Mouse (Mus musculus) hindbrain, embryonic 10.5 days (tissue): Measurements from ENCODE around the gene Pcsk2. TPM values are rescaled to one million over a fixed set of nuclear protein-coding genes. Genes with fewer than 3 reads are reported as not detected.

Experiments
- DNase-seq: peaks from one replicate; pipeline ENCODE4 v3.0.0-alpha.2; 2017; ENCODE audit warnings: low spot score
- H3K27ac ChIP-seq: fragments of 300-500 bp; sonication (generic); 2 replicates; pipeline ENCODE4 v1.5.1; 2016; ENCODE audit warnings: mild to moderate bottlenecking, moderate library complexity
- H3K27me3 ChIP-seq: fragments of 300-500 bp; sonication (generic); 2 replicates; pipeline ENCODE4 v1.6.1; 2016; ENCODE audit warnings: mild to moderate bottlenecking; ENCODE audit not compliant: poor library complexity, insufficient read depth, severe bottlenecking
- H3K36me3 ChIP-seq: fragments of 300-500 bp; sonication (generic); 2 replicates; pipeline ENCODE4 v1.6.1; 2016; ENCODE audit warnings: mild to moderate bottlenecking, moderate library complexity
- H3K4me1 ChIP-seq: fragments of 300-500 bp; sonication (generic); replicated peaks from 2 replicates; pipeline ENCODE4 v1.6.1; 2016; ENCODE audit warnings: mild to moderate bottlenecking
- H3K4me3 ChIP-seq: fragments of 300-500 bp; sonication (generic); 2 replicates; pipeline ENCODE4 v1.5.1; 2016; ENCODE audit warnings: mild to moderate bottlenecking, moderate library complexity
- H3K9me3 ChIP-seq: fragments of 300-500 bp; sonication (generic); 2 replicates; pipeline ENCODE4 v1.6.1; 2016; ENCODE audit warnings: mild to moderate bottlenecking, moderate library complexity
- WGBS: fragments of 180-500 bp; shearing (Covaris S2); methylation state at CpG from one replicate; pipeline ENCODE4 v1.1.7; 2016; 5-methylcytosine and 5-hydroxymethylcytosine counted together
- polyA plus RNA-seq: library from polyadenylated mRNA; unstranded; fragments of >200 nt; fragmentation: Nextera tagmentation; extraction: Ambion mirVana; gene quantifications from 2 replicates; pipeline ENCODE4 v1.2.1, GENCODE M21; 2016

Gene Pcsk2
- polyA plus RNA-seq, 1 experiment from 2014 or later, result 2.4 TPM

DNA sequence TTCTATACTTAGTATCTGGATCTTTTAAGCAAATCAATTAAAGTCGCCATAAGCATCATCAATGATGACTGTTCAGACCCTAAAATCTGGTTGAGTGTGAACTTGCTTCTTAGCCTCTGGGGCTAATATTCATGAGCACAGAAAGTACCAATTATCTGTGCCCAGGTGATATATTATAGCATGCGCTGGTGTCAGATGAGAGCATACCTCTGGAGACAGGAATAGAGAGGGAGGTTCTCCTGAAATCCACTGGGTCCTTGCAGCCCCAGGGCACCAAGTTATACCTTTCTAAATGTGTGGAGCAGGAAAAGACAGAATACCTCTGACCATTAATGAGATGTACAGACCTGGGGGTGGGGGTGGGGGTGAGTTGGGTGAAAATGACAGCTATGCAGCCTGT, 234.4 kb downstream of the Pcsk2 start:
- no peak for DNase-seq
- Histone ChIP-seq H3K9me3 (no peaks in the 10 kb centered on the region), H3K36me3 (no peaks in the 10 kb centered on the region), H3K4me1 (no peaks in the 10 kb centered on the region), H3K27ac (no peak overlapping the region), H3K4me3 (no peak overlapping the region), H3K27me3 (no peaks in the 10 kb centered on the region)
- 82% methylated on average over 2 of the region's 2 CpGs for WGBS

DNA sequence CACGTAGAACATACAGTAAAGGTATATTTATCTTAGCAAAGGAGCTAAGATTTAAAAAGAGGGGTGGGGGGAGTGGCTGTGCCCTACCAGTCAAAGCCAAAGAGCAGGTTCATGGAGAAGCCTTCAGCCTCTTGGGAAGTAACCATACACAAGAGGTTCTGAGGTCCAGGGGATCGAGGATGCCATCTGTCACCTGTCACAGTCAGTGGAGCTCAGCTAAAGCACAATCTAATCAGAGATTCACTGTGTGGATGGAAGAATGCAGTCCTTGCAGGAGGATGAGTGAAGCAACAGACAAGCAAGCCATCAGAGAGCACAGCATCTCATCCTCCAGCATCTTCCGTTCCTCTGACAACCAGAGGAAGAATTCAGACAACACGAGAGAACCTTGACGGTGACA, 244.0 kb downstream of the Pcsk2 start:
- H3K36me3 ChIP-seq, result no peaks in the 10 kb centered on the region
- no peak overlapping the region for H3K27ac ChIP-seq
- no peaks in the 10 kb centered on the region for H3K4me1 ChIP-seq
- H3K9me3 ChIP-seq, result no peaks in the 10 kb centered on the region
- DNase-seq, result no peak
- no peaks in the 10 kb centered on the region for H3K27me3 ChIP-seq
- H3K4me3 ChIP-seq, result no peak overlapping the region
- 83% methylated on average over 5 of the region's 5 CpGs for WGBS

DNA sequence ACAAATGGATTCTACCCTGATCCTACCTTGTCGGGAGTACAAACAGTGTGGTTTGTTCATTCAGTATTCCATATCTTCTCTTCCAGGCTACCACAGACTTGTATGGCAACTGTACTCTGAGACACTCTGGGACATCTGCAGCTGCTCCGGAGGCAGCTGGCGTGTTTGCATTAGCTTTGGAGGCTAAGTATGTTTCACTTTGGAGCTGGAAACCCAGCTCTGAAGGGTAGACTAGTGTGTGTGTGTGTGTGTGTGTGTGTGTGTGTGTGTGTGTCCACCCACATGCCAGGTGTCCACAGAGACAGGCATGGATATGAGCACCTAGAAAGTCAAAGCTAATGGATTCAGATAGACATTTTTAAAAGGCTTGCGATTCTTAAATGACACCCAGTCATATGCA, 249.9 kb downstream of the Pcsk2 start:
- Histone ChIP-seq H3K4me3 (no peak overlapping the region), H3K36me3 (no peaks in the 10 kb centered on the region), H3K27me3 (no peaks in the 10 kb centered on the region), H3K27ac (no peak overlapping the region), H3K4me1 (no peaks in the 10 kb centered on the region), H3K9me3 (no peaks in the 10 kb centered on the region)
- 89% methylated on average over 4 of the region's 4 CpGs for WGBS
- DNase-seq, result no peak

DNA sequence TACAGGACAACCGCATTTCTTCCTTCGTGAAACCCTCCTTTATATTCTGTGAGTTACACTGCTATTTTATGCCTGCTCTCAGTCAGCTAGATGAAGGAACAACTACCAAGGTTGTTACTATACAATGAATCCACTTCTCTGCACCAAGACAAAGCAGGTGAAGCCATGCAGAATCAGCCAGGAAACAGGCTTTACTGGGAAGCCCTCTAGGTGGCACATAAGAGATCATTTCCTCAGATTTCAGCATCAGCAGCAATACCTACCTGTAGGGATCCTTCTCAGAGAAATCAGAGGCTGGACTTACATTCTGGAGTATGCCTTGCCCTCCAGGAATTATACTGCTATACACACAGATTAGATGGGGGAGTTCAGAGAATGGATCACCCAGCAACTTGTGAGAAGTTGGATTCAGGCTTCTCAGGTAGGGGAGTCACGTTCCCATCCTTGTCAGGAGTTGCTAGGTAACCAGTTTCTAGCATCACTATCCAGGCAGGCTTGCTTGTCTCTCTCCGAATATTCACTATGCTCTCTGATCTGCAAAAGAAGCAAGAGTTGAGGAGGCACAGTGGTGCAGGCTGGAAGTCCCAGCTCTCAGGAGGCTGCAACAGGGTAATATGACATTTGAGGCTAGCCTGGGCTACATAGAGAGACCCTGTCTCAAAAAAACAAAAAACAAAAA, 250.5 kb downstream of the Pcsk2 start:
- no peaks in the 10 kb centered on the region for H3K4me1 ChIP-seq
- WGBS, result 76% methylated on average over 4 of the region's 4 CpGs
- DNase-seq, result no peak
- H3K27ac ChIP-seq, result no peak overlapping the region
- H3K36me3 ChIP-seq, result no peaks in the 10 kb centered on the region
- H3K9me3 ChIP-seq, result no peaks in the 10 kb centered on the region
- no peak overlapping the region for H3K4me3 ChIP-seq
- H3K27me3 ChIP-seq, result no peaks in the 10 kb centered on the region

DNA sequence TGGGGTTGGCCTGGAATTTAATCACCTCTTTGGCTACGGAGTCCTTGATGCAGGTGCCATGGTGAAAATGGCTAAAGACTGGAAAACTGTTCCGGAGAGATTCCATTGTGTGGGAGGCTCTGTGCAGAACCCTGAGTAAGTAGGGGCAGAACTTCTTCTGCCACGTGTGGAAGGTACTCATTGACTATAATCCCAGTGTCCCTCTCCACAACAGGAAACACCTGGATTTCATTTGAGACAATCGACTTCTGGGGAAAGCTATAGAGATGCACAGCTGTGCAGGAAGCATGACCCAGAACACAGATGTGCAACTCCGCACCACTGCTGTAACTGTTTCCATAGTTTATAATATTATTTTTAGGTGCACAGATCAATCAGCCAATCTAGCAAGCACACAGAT, 255.1 kb downstream of the Pcsk2 start:
- Histone ChIP-seq H3K36me3 (no peaks in the 10 kb centered on the region), H3K27ac (no peak overlapping the region), H3K27me3 (no peaks in the 10 kb centered on the region), H3K4me3 (no peak overlapping the region), H3K9me3 (peaks cover 4% of the 10 kb centered on the region; the same call in 1 of the 2 replicates), H3K4me1 (peaks cover under 1% of the 10 kb centered on the region; the same call in 1 of the 2 replicates)
- WGBS, result 79% methylated on average over 5 of the region's 5 CpGs
- no peak for DNase-seq

DNA sequence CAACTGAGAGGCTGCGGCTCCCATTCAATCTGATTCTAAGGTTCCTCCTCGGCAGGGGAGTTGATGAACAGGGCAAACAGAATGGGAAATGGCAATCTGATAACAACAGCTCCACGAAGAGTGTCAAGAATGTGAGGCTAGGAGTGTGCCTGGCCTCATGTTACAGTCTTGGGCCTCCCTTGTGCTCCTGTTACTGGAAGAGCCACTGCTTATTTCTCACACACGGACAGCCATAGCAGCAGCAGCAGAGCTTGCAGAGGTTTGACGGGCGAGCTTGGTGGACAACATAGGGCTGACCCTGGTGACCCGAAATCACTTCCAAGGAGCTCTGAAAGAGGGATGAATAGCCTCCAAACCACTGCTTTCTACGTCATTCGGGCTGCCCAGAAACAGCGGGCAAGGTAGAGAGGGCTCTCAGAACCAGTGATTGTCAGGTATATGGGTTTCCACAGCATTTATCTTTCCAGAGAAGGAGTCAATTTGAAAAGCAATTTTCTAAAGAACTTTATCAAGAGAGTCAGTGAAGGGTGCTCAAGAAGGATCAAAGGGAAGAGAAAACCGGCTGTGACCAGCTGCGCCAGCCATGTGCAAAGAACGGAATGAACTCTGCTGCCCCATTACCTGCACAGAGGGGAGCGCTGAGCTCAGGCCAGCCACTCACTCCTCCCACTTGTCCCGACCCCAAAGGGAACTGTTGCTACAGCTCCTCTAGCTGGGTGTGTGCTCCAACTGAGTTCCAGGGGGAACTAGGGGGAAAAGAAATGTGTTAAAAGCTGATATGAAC, 260.4 kb downstream of the Pcsk2 start:
- 63% methylated on average over 15 of the region's 15 CpGs for WGBS
- no peaks in the 10 kb centered on the region for H3K27me3 ChIP-seq
- no peak overlapping the region for H3K4me3 ChIP-seq
- peaks cover 10% of the 10 kb centered on the region; the same call in 1 of the 2 replicates for H3K4me1 ChIP-seq
- peaks cover 4% of the 10 kb centered on the region; the same call in 1 of the 2 replicates for H3K9me3 ChIP-seq
- H3K27ac ChIP-seq, result no peak overlapping the region
- no peaks in the 10 kb centered on the region for H3K36me3 ChIP-seq
- DNase-seq, result no peak

DNA sequence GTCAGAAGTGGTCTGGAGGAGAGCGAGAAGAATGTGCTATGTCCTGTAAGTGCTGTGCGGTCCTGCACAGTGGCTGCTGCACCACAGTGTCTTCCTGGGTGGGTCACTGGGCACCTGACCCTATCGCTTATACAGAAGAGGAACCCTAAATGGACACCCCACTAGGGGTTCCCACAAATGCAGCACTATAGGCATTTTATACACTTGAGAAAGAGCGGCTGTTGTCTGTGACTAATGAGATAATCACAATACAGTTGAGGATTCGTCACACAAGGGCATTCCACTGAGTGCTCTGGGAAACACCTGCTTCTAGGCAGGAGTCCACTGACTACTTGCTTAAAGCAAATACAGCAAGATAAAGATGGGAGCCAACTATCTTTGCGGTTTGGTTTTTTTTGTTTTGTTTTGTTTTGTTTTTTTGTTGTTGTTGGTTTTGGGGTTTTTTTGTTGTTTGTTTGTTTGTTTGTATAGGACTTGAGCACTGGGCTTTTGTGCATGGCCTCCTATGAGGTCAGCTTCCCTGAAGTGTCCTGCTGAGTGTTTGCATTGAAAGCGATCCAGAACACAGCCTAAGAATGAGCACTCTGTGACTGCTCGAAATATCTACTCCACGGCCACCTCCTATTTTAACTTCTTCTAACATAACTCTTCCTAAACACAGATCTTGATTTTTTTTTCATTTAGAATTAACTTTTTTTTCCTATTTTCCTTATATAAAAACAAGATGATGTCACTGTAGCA, 261.1 kb downstream of the Pcsk2 start:
- Histone ChIP-seq H3K36me3 (no peaks in the 10 kb centered on the region), H3K27ac (no peak overlapping the region), H3K4me3 (no peak overlapping the region), H3K9me3 (peaks cover 4% of the 10 kb centered on the region; the same call in 1 of the 2 replicates), H3K4me1 (peaks cover 10% of the 10 kb centered on the region; the same call in 1 of the 2 replicates), H3K27me3 (no peaks in the 10 kb centered on the region)
- WGBS, result 67% methylated on average over 9 of the region's 9 CpGs
- DNase-seq, result no peak

DNA sequence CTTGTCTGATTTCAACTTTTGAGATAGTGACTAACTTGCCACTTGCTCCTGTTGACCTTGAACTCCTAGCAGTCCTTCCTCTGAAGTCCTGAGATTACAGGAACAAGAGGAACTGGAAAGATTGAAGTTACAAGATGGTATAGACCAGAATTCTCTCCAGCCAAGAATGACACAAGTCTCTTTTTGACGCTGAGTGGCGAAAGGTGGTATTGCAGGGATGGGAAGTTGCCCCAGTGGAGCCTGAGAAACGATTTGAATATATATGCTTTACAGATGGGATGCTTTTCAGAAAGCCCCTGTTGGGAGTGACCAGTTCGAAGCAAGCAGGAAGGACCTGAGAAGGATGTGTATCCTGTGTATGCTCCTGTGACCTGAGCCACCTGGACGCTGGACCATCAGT, 262.8 kb downstream of the Pcsk2 start:
- Histone ChIP-seq H3K9me3 (peaks cover 4% of the 10 kb centered on the region; the same call in 1 of the 2 replicates), H3K4me1 (peaks cover 10% of the 10 kb centered on the region; the same call in 1 of the 2 replicates), H3K27me3 (no peaks in the 10 kb centered on the region), H3K27ac (no peak overlapping the region), H3K4me3 (no peak overlapping the region), H3K36me3 (no peaks in the 10 kb centered on the region)
- WGBS, result 74% methylated on average over 5 of the region's 5 CpGs
- no peak for DNase-seq

DNA sequence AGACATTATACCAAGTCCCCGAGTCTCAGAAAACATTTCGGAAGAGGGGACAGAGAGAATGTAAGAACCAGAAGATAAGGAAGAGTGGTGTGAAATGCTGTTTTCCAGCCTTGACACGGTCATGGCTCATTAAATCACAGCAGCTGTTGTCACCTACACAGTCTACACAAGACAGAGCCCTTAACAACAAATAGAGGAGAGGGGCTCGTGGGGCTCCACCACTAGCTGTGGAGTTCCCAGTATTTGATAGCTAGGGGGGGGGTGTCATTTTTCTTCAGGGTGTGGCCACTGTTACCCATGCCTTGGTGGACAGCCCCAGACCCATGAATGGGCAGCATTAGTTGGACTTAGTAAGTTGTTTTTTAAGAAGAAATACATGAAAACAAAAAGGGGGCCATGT, 266.3 kb downstream of the Pcsk2 start:
- Histone ChIP-seq H3K27me3 (no peaks in the 10 kb centered on the region), H3K4me3 (no peak overlapping the region), H3K36me3 (no peaks in the 10 kb centered on the region), H3K4me1 (no peaks in the 10 kb centered on the region), H3K9me3 (no peaks in the 10 kb centered on the region), H3K27ac (no peak overlapping the region)
- no peak for DNase-seq
- WGBS, result 69% methylated on average over 4 of the region's 4 CpGs

DNA sequence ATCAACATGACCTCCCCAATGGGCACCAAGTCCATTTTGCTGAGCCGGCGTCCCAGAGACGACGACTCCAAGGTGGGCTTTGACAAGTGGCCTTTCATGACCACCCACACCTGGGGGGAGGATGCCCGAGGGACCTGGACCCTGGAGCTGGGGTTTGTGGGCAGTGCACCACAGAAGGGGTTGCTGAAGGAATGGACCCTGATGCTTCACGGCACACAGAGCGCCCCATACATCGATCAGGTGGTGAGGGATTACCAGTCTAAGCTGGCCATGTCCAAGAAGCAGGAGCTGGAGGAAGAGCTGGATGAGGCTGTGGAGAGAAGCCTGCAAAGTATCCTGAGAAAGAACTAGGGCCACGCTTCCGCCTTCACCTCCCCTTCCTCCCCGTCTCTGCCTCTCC, 267.5 kb downstream of the Pcsk2 start:
- Histone ChIP-seq H3K36me3 (no peaks in the 10 kb centered on the region), H3K27ac (no peak overlapping the region), H3K4me3 (no peak overlapping the region), H3K27me3 (no peaks in the 10 kb centered on the region), H3K4me1 (no peaks in the 10 kb centered on the region), H3K9me3 (no peaks in the 10 kb centered on the region)
- 91% methylated on average over 11 of the region's 11 CpGs for WGBS
- DNase-seq, result no peak

DNA sequence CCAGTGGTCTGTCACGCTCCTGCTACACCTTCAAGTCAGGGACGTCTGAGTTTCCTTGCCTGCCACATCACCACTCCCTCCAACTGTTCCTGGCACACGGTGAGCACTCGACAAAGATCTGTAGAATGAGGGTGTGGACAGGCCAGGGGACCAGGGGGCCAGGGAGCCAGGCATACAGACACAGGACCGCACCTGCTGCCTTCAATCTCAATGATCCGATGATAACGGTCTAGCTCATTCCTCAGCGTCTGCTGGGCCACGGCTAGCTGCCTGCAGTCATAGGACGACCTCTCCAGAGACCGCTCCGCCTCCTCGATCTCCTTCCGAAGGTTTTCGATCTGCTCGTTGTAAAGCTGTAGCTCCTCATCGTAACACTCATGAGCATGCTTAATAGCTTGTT, 285.7 kb downstream of the Pcsk2 start:
- Histone ChIP-seq H3K4me3 (no peak overlapping the region), H3K27me3 (no peaks in the 10 kb centered on the region), H3K36me3 (0 out of 2 replicates have a peak, but pooled peaks cover 4% of the 10 kb centered on the region), H3K9me3 (no peaks in the 10 kb centered on the region), H3K27ac (no peak overlapping the region), H3K4me1 (peaks cover 4% of the 10 kb centered on the region; the same call in 1 of the 2 replicates)
- WGBS, result 79% methylated on average over 17 of the region's 17 CpGs
- DNase-seq, result no peak

DNA sequence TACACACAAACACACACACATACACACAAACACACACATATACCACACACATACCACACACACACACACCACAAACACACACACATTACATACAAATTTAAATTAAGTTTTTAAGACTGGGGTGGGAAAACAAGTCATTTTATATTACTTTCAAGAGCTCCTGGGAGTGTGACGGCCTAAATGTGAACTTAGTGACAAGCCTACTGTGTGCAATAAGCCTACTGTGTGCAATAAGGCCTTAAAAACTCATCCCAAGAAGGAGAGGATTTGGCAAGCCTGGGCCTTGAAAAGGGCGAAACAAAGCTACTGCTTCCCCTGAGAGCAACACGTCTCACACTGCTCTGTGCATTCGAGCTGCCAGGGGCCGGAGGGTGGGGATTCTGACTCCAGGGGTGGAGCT, 286.8 kb downstream of the Pcsk2 start:
- Histone ChIP-seq H3K27ac (no peak overlapping the region), H3K9me3 (no peaks in the 10 kb centered on the region), H3K27me3 (no peaks in the 10 kb centered on the region), H3K4me1 (peaks cover 7% of the 10 kb centered on the region), H3K4me3 (no peak overlapping the region), H3K36me3 (0 out of 2 replicates have a peak, but pooled peaks cover 4% of the 10 kb centered on the region)
- no peak for DNase-seq
- 75% methylated on average over 5 of the region's 5 CpGs for WGBS

DNA sequence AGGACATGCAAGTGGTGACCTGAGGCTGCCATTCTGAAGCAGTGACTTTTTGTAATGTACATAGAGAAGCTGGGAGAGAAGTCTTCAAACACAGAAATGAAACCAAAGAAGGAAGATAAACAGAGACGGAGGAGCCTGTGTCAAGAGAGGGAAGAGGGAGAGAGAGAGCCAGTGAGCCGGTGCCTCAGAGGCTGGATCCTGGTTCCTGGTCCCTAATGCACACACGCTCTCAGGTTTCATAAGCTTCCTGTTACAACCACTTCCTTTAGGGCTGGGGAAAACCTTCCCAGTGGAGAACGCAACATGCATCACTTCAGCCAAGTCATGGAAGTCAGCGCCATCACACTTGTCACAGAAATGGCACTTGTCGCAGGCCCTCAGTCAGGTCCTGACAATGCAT, 288.1 kb downstream of the Pcsk2 start:
- WGBS, result 81% methylated on average over 6 of the region's 6 CpGs
- Histone ChIP-seq H3K36me3 (0 out of 2 replicates have a peak, but pooled peaks cover 4% of the 10 kb centered on the region), H3K27ac (no peak overlapping the region), H3K27me3 (no peaks in the 10 kb centered on the region), H3K9me3 (no peaks in the 10 kb centered on the region), H3K4me1 (peaks cover 7% of the 10 kb centered on the region), H3K4me3 (no peak overlapping the region)
- DNase-seq, result no peak
